ENCODE assay signal across 15 mouse cellular contexts in the genomic region with DNA sequence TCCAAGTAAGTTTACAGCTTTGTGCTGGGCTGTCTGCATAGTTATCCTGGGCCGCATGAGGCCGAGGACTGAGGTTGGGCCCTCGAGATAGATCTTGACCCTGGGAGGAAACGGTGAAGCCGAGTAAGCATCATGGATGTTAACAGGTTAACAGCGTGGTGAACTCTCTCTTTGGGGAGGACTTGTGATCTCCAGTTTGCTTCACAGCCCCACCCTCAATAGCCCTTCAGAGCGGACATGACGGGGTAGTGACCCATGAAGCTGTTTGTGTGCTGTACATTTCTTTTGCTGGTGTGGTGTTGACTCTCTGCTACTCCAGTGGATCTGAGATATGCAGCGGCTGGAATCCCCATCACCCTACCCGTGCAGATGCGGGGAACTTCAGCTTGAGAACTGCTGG. TPM values are rescaled to one million over a fixed set of nuclear protein-coding genes. Genes with fewer than 3 reads are reported as not detected.
DNase-seq lines count a peak whose midpoint lies in the region; ATAC-seq and TF ChIP-seq lines count a peak whose summit lies in the region.
"Had no signal": no experiment of that assay in that cellular context is flagged by ENCODE, and none has a peak within 500 bp of the region (broad histone marks: within the 10 kb centered on the region; RNA-seq: fewer than 3 reads in every experiment).

No protein-coding gene starts in this region.

- intact Hi-C loops in heart, postnatal 10 days (cut with DNase I) = no loop called here

- H3K4me2 ChIP-seq in heart, embryonic 13.5 days = no peak overlapping the region
- H3K4me2 ChIP-seq in embryonic facial prominence, embryonic 13.5 days = no peak overlapping the region
- no peak overlapping the region for H3K4me2 ChIP-seq in midbrain, embryonic 15.5 days
- H3K4me2 ChIP-seq: forebrain, embryonic 15.5 days; limb, embryonic 15.5 days had no signal

- no peak for DNase-seq in heart, postnatal 10 days
- no peak for DNase-seq in layer of hippocampus, adult 2 months (ENCODE audit: low spot score in 2 of 2)
- no peak for DNase-seq in layer of hippocampus, adult 9-11 months
- no peak for DNase-seq in frontal cortex, postnatal 10 days (ENCODE audit: low spot score in 2 of 2)
- no peak for DNase-seq in gastrocnemius, postnatal 10 days
- DNase-seq: adrenal gland, adult 2 months; retina, postnatal 1 day had no signal

- peaks cover 51% of the 10 kb centered on the region for H3K4me1 ChIP-seq in heart, embryonic 13.5 days
- peaks cover 38% of the 10 kb centered on the region for H3K4me1 ChIP-seq in embryonic facial prominence, embryonic 13.5 days
- H3K4me1 ChIP-seq in midbrain, embryonic 15.5 days = peaks cover 33% of the 10 kb centered on the region

- no peak for TF ChIP-seq CTCF in layer of hippocampus, adult 2 months (conservative IDR thresholded peaks at IDR 0.05)

- ATAC-seq in heart, embryonic 13.5 days (ENCODE audit: extremely low read depth, insufficient number of reproducible peaks, low FRiP score, low TSS enrichment) = no peak
- ATAC-seq in embryonic facial prominence, embryonic 13.5 days (ENCODE audit: insufficient number of reproducible peaks, insufficient read depth, low FRiP score, low TSS enrichment, low read depth) = no peak
- ATAC-seq in midbrain, embryonic 15.5 days (replicated peaks) = no peak
- ATAC-seq: forebrain, embryonic 15.5 days had no signal

- no peak overlapping the region; the same call in 1 of the 2 replicates for H3K9ac ChIP-seq in heart, embryonic 13.5 days
- H3K9ac ChIP-seq in embryonic facial prominence, embryonic 13.5 days = no peak overlapping the region
- no peak overlapping the region for H3K9ac ChIP-seq in midbrain, embryonic 15.5 days
- H3K9ac ChIP-seq: forebrain, embryonic 15.5 days; limb, embryonic 15.5 days had no signal

- H3K4me3 ChIP-seq in heart, embryonic 13.5 days = no peak overlapping the region
- no peak overlapping the region for H3K4me3 ChIP-seq in layer of hippocampus, adult 2 months
- H3K4me3 ChIP-seq in embryonic facial prominence, embryonic 13.5 days = no peak overlapping the region
- no peak overlapping the region for H3K4me3 ChIP-seq in midbrain, embryonic 15.5 days
- H3K4me3 ChIP-seq: forebrain, embryonic 15.5 days; limb, embryonic 15.5 days had no signal

- no peaks in the 10 kb centered on the region for H3K9me3 ChIP-seq in heart, embryonic 13.5 days
- no peaks in the 10 kb centered on the region for H3K9me3 ChIP-seq in embryonic facial prominence, embryonic 13.5 days
- no peaks in the 10 kb centered on the region for H3K9me3 ChIP-seq in midbrain, embryonic 15.5 days
- H3K9me3 ChIP-seq: forebrain, embryonic 15.5 days; limb, embryonic 15.5 days had no signal

- 81% methylated on average over 11 of the region's 11 CpGs for WGBS in heart, embryonic 13.5 days
- 78% methylated on average over 11 of the region's 11 CpGs for WGBS in embryonic facial prominence, embryonic 13.5 days
- WGBS in midbrain, embryonic 15.5 days = 82% methylated on average over 11 of the region's 11 CpGs

- H3K27ac ChIP-seq in heart, embryonic 13.5 days (replicated peaks) = peak overlapping the region; percentile 63
- peak overlapping the region; percentile 57; the same call in 1 of the 2 replicates for H3K27ac ChIP-seq in layer of hippocampus, adult 2 months
- H3K27ac ChIP-seq in embryonic facial prominence, embryonic 13.5 days = peak overlapping the region; percentile 51; the same call in 1 of the 2 replicates
- peak overlapping the region; percentile 31; the same call in 1 of the 2 replicates for H3K27ac ChIP-seq in midbrain, embryonic 15.5 days
- H3K27ac ChIP-seq: forebrain, embryonic 15.5 days; limb, embryonic 15.5 days had no signal

- H3K36me3 ChIP-seq in heart, embryonic 13.5 days = no peaks in the 10 kb centered on the region
- H3K36me3 ChIP-seq in embryonic facial prominence, embryonic 13.5 days = no peaks in the 10 kb centered on the region
- no peaks in the 10 kb centered on the region for H3K36me3 ChIP-seq in midbrain, embryonic 15.5 days (replicated peaks)
- H3K36me3 ChIP-seq: forebrain, embryonic 15.5 days; limb, embryonic 15.5 days had no signal

- no peaks in the 10 kb centered on the region for H3K27me3 ChIP-seq in heart, embryonic 13.5 days (replicated peaks)
- H3K27me3 ChIP-seq in embryonic facial prominence, embryonic 13.5 days = no peaks in the 10 kb centered on the region
- no peaks in the 10 kb centered on the region for H3K27me3 ChIP-seq in midbrain, embryonic 15.5 days (replicated peaks)
- H3K27me3 ChIP-seq: forebrain, embryonic 15.5 days; limb, embryonic 15.5 days had no signal

RNA-seq across cellular contexts. Expression of a gene that starts 21.1 kb away (rescaled TPM):
- 7.7 and 8.2 TPM in 2 replicates for polyA plus RNA-seq in heart, embryonic 13.5 days (2015; fragmentation: Nextera tagmentation; extraction: Ambion mirVana)
- total RNA-seq in heart, postnatal 10 days (2021) = 1 to 10 TPM; 8.9 to 10.0 TPM
- 10 to 100 TPM; 75.7 to 83.3 TPM for total RNA-seq in layer of hippocampus, adult 2 months (2021)
- polyA plus RNA-seq in embryonic facial prominence, embryonic 13.5 days (2015; fragmentation: Nextera tagmentation; extraction: Ambion mirVana) = 14.2 and 14.9 TPM in 2 replicates
- polyA plus RNA-seq in midbrain, embryonic 15.5 days (2015; fragmentation: Nextera tagmentation; extraction: Ambion mirVana) = 22.6 and 23.8 TPM in 2 replicates
- 1 to 10 TPM; 4.0 to 4.8 TPM for total RNA-seq in gastrocnemius, postnatal 10 days (2021)

RNA-seq across cellular contexts. Expression of a gene that starts 50.9 kb away (rescaled TPM):
- not detected in 2 replicates for polyA plus RNA-seq in heart, embryonic 13.5 days (2015; fragmentation: Nextera tagmentation; extraction: Ambion mirVana)
- total RNA-seq in heart, postnatal 10 days (2021) = not detected
- not detected for total RNA-seq in layer of hippocampus, adult 2 months (2021)
- polyA plus RNA-seq in embryonic facial prominence, embryonic 13.5 days (2015; fragmentation: Nextera tagmentation; extraction: Ambion mirVana) = 5.7 TPM in 1 of 2 replicates, not detected in the other
- polyA plus RNA-seq in midbrain, embryonic 15.5 days (2015; fragmentation: Nextera tagmentation; extraction: Ambion mirVana) = 0.40 and 1.4 TPM in 2 replicates
- not detected for total RNA-seq in gastrocnemius, postnatal 10 days (2021)
- total RNA-seq: adrenal gland, adult 2 months; hematopoietic stem cell, adult 5-6 weeks; layer of hippocampus, postnatal 10 days had no signal
- polyA plus RNA-seq: C2C12 had no signal

Comparison
In these comparisons a context has a peak if more than half of its experiments do, and no peak if none do; other contexts are left out.
1. RNA of a gene that starts 21.1 kb away (total RNA-seq): 75.7 to 83.3 TPM in layer of hippocampus, adult 2 months; 8.9 to 10.0 TPM in heart, postnatal 10 days and 4.0 to 4.8 TPM in gastrocnemius, postnatal 10 days; every median in the first group is over 4 times any median in the second.
2. Peak in every context shown above with its lines, with median percentiles within 50 percentile points of each other: H3K27ac ChIP-seq.